8 mouse cellular contexts compared by ENCODE assay signal in the genomic region with DNA sequence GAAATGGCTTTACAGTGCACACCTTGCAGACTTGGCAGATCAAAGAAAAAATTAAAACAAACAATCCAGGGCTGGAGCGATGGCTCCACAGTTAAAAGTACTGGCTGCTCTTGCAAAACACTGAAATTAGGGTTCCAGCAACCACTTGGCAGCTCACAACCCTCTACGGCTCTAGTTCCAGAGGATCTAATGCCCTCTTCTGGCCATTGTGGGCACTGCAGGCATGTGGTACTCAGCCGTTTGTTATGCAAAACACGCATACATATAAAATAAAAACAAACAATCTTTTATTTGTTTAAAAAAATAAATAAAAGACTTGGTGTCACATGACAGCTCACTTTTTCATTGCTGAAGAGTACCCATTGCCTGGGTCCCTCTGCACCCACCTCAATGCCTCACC. TPM values are rescaled to one million over a fixed set of nuclear protein-coding genes. Genes with fewer than 3 reads are reported as not detected.
DNase-seq lines count a peak whose midpoint lies in the region; ATAC-seq and TF ChIP-seq lines count a peak whose summit lies in the region.

No protein-coding gene starts in this region.

- peak; percentile 63; the same call in 1 of the 2 replicates for TF ChIP-seq CTCF in embryonic fibroblast, embryonic 13.5 days (IDR thresholded peaks at IDR 0.05; ENCODE audit: borderline replicate concordance, insufficient read depth, low read length)
- TF ChIP-seq CTCF in kidney, adult 2 months (conservative IDR thresholded peaks at IDR 0.05; ENCODE audit: insufficient read depth, insufficient read length, low read depth, low read length): peak; percentile 85

- no peak for ATAC-seq in kidney, embryonic 14.5 days (ENCODE audit: low FRiP score, low TSS enrichment)
- ATAC-seq in limb, embryonic 14.5 days (ENCODE audit: low FRiP score, low read depth): no peak

- H3K36me3 ChIP-seq in kidney, embryonic 14.5 days (ENCODE audit: control insufficient read depth, insufficient read depth, low read length): no peaks in the 10 kb centered on the region
- no peaks in the 10 kb centered on the region for H3K36me3 ChIP-seq in kidney, adult 2 months (ENCODE audit: control insufficient read depth, insufficient read depth, low read length)
- H3K36me3 ChIP-seq in limb, embryonic 14.5 days (ENCODE audit: control insufficient read depth, insufficient read depth, low read length): no peaks in the 10 kb centered on the region

- no peak overlapping the region for H3K9ac ChIP-seq in kidney, embryonic 14.5 days (ENCODE audit: low read depth, low read length)
- no peak overlapping the region for H3K9ac ChIP-seq in limb, embryonic 14.5 days (ENCODE audit: low read depth, low read length, severe bottlenecking)

- no peak overlapping the region for H3K27ac ChIP-seq in kidney, embryonic 14.5 days (ENCODE audit: low read depth, low read length)
- H3K27ac ChIP-seq in embryonic fibroblast, embryonic 13.5 days (ENCODE audit: insufficient read depth, low read length): no peak overlapping the region
- peak overlapping the region; percentile 53; the same call in 1 of the 2 replicates for H3K27ac ChIP-seq in kidney, adult 2 months (ENCODE audit: insufficient read depth, low read depth, low read length)
- no peak overlapping the region for H3K27ac ChIP-seq in limb, embryonic 14.5 days (replicated peaks; ENCODE audit: low read depth, low read length)

- H3K4me2 ChIP-seq in kidney, embryonic 14.5 days (replicated peaks; ENCODE audit: low read depth, low read length): no peak overlapping the region
- no peak overlapping the region for H3K4me2 ChIP-seq in limb, embryonic 14.5 days (replicated peaks; ENCODE audit: low read depth, low read length, severe bottlenecking)

- no peaks in the 10 kb centered on the region for H3K27me3 ChIP-seq in kidney, embryonic 14.5 days (ENCODE audit: control insufficient read depth, insufficient read depth, low read length)
- H3K27me3 ChIP-seq in kidney, adult 2 months (replicated peaks; ENCODE audit: control insufficient read depth, insufficient read depth, low read length): no peaks in the 10 kb centered on the region
- no peaks in the 10 kb centered on the region for H3K27me3 ChIP-seq in limb, embryonic 14.5 days (ENCODE audit: control insufficient read depth, insufficient read depth, low read length)

- peaks cover 6% of the 10 kb centered on the region; the same call in 1 of the 2 replicates for H3K4me1 ChIP-seq in kidney, embryonic 14.5 days (ENCODE audit: control insufficient read depth, insufficient read depth, low read length)
- no peaks in the 10 kb centered on the region for H3K4me1 ChIP-seq in embryonic fibroblast, embryonic 13.5 days (ENCODE audit: control insufficient read depth, insufficient read depth, low read length)
- H3K4me1 ChIP-seq in kidney, adult 2 months (ENCODE audit: control insufficient read depth, insufficient read depth, low read length): no peaks in the 10 kb centered on the region
- H3K4me1 ChIP-seq in limb, embryonic 14.5 days (ENCODE audit: control insufficient read depth, insufficient read depth, low read length): no peaks in the 10 kb centered on the region

- TF ChIP-seq POLR2A in embryonic fibroblast, embryonic 13.5 days (IDR thresholded peaks at IDR 0.05; ENCODE audit: low read depth, low read length): no peak
- no peak for TF ChIP-seq POLR2A in kidney, adult 2 months (IDR thresholded peaks at IDR 0.05; ENCODE audit: low read depth, low read length)
- no peak for TF ChIP-seq POLR2A in limb, embryonic 14.5 days (IDR thresholded peaks at IDR 0.05; ENCODE audit: borderline replicate concordance, extremely low read depth, insufficient read depth, insufficient read length)

- H3K4me3 ChIP-seq in kidney, embryonic 14.5 days (ENCODE audit: low read length): no peak overlapping the region
- no peak overlapping the region for H3K4me3 ChIP-seq in embryonic fibroblast, embryonic 13.5 days (ENCODE audit: insufficient read depth, low read length)
- no peak overlapping the region for H3K4me3 ChIP-seq in kidney, adult 2 months (ENCODE audit: insufficient read depth, low read depth, low read length)
- no peak overlapping the region for H3K4me3 ChIP-seq in limb, embryonic 14.5 days (replicated peaks; ENCODE audit: low read length)

- WGBS in kidney, embryonic 14.5 days: 22% methylated on average over 4 of the region's 4 CpGs
- WGBS in kidney, adult 2 months: 12% methylated on average over 4 of the region's 4 CpGs
- WGBS in limb, embryonic 14.5 days: 17% methylated on average over 4 of the region's 4 CpGs

- H3K9me3 ChIP-seq in kidney, embryonic 14.5 days (ENCODE audit: control insufficient read depth, low read length): no peaks in the 10 kb centered on the region
- no peaks in the 10 kb centered on the region for H3K9me3 ChIP-seq in limb, embryonic 14.5 days (ENCODE audit: control insufficient read depth, low read length)

- DNase-seq in kidney, adult 18-20 months: peak; percentile 89
- DNase-seq in adrenal gland, postnatal 4 days (ENCODE audit: low spot score in 2 of 2): peak; percentile 47 to 57
- peak; percentile 87 for DNase-seq in kidney, adult 2 months
- peak; percentile 45 for DNase-seq in limb, embryonic 14.5 days (ENCODE audit: low spot score)
- peak; percentile 71 for DNase-seq in ovary, postnatal 14 days (ENCODE audit: low spot score)
- DNase-seq in thymus, postnatal 14 days: peak; percentile 81

RNA-seq across cellular contexts. Expression of a gene that starts 0.7 kb away (rescaled TPM):
- 0.94 and 2.3 TPM in 2 replicates for polyA plus RNA-seq in kidney, embryonic 14.5 days (2014; fragmentation: Nextera tagmentation; extraction: Ambion mirVana)
- 10 to 100 TPM; 11.6 to 24.9 TPM for total RNA-seq in adrenal gland, postnatal 4 days (2021)
- not detected in 2 replicates for polyA plus RNA-seq in embryonic fibroblast, embryonic 13.5 days (2011; ENCODE audit: insufficient read length, low read depth, missing spikeins)
- polyA plus RNA-seq in kidney, adult 2 months (2012; rRNA removed): 218 and 246 TPM in 2 replicates
- 0.04 and 0.11 TPM in 2 replicates for polyA plus RNA-seq in limb, embryonic 14.5 days (2012; rRNA removed)
- polyA plus RNA-seq in limb, embryonic 14.5 days (2014; fragmentation: Nextera tagmentation; extraction: Ambion mirVana): not detected in 2 replicates

RNA-seq across cellular contexts. Expression of a gene that starts 34.6 kb away (rescaled TPM):
- 2.7 and 3.0 TPM in 2 replicates for polyA plus RNA-seq in kidney, embryonic 14.5 days (2014; fragmentation: Nextera tagmentation; extraction: Ambion mirVana)
- total RNA-seq in adrenal gland, postnatal 4 days (2021): 1 to 10 TPM in 1 of 2 experiments, under 1 TPM in 1; 0.08 to 7.1 TPM
- not detected in 2 replicates for polyA plus RNA-seq in embryonic fibroblast, embryonic 13.5 days (2011; ENCODE audit: insufficient read length, low read depth, missing spikeins)
- 39.9 and 41.1 TPM in 2 replicates for polyA plus RNA-seq in kidney, adult 2 months (2012; rRNA removed)
- 0.03 and 0.06 TPM in 2 replicates for polyA plus RNA-seq in limb, embryonic 14.5 days (2012; rRNA removed)
- polyA plus RNA-seq in limb, embryonic 14.5 days (2014; fragmentation: Nextera tagmentation; extraction: Ambion mirVana): 0.14 and 0.23 TPM in 2 replicates

RNA-seq across cellular contexts. Expression of a gene that starts 35.3 kb away (rescaled TPM):
- polyA plus RNA-seq in kidney, embryonic 14.5 days (2014; fragmentation: Nextera tagmentation; extraction: Ambion mirVana): 0.20 and 0.54 TPM in 2 replicates
- 1 to 10 TPM in 1 of 2 experiments, under 1 TPM in 1; 0.14 to 1.3 TPM for total RNA-seq in adrenal gland, postnatal 4 days (2021)
- not detected in 2 replicates for polyA plus RNA-seq in embryonic fibroblast, embryonic 13.5 days (2011; ENCODE audit: insufficient read length, low read depth, missing spikeins)
- 0.30 and 0.33 TPM in 2 replicates for polyA plus RNA-seq in kidney, adult 2 months (2012; rRNA removed)
- 0.06 and 0.13 TPM in 2 replicates for polyA plus RNA-seq in limb, embryonic 14.5 days (2012; rRNA removed)
- 0.07 TPM in 1 of 2 replicates, not detected in the other for polyA plus RNA-seq in limb, embryonic 14.5 days (2014; fragmentation: Nextera tagmentation; extraction: Ambion mirVana)

RNA-seq across cellular contexts. Expression of a gene that starts 42.1 kb away (rescaled TPM):
- polyA plus RNA-seq in kidney, embryonic 14.5 days (2014; fragmentation: Nextera tagmentation; extraction: Ambion mirVana): 13.4 and 17.3 TPM in 2 replicates
- total RNA-seq in adrenal gland, postnatal 4 days (2021): 10 to 100 TPM; 19.3 to 22.9 TPM
- 4.3 and 7.1 TPM in 2 replicates for polyA plus RNA-seq in embryonic fibroblast, embryonic 13.5 days (2011; ENCODE audit: insufficient read length, low read depth, missing spikeins)
- polyA plus RNA-seq in kidney, adult 2 months (2012; rRNA removed): 7.4 and 7.8 TPM in 2 replicates
- 66.1 and 91.7 TPM in 2 replicates for polyA plus RNA-seq in limb, embryonic 14.5 days (2012; rRNA removed)
- polyA plus RNA-seq in limb, embryonic 14.5 days (2014; fragmentation: Nextera tagmentation; extraction: Ambion mirVana): 9.7 and 14.2 TPM in 2 replicates

RNA-seq across cellular contexts. Expression of a gene that starts 47.4 kb away (rescaled TPM):
- 16.7 and 19.0 TPM in 2 replicates for polyA plus RNA-seq in kidney, embryonic 14.5 days (2014; fragmentation: Nextera tagmentation; extraction: Ambion mirVana)
- total RNA-seq in adrenal gland, postnatal 4 days (2021): 10 to 100 TPM; 49.5 to 59.1 TPM
- 30.8 and 34.2 TPM in 2 replicates for polyA plus RNA-seq in embryonic fibroblast, embryonic 13.5 days (2011; ENCODE audit: insufficient read length, low read depth, missing spikeins)
- polyA plus RNA-seq in kidney, adult 2 months (2012; rRNA removed): 13.0 and 14.2 TPM in 2 replicates
- 41.9 and 55.5 TPM in 2 replicates for polyA plus RNA-seq in limb, embryonic 14.5 days (2012; rRNA removed)
- polyA plus RNA-seq in limb, embryonic 14.5 days (2014; fragmentation: Nextera tagmentation; extraction: Ambion mirVana): 31.4 and 37.4 TPM in 2 replicates

Comparison
In these comparisons a context has a peak if more than half of its experiments do, and no peak if none do; other contexts are left out.
1. RNA of a gene that starts 0.7 kb away (polyA plus RNA-seq): 218 to 246 TPM in kidney, adult 2 months; 0.94 to 2.3 TPM in kidney, embryonic 14.5 days, not detected in embryonic fibroblast, embryonic 13.5 days and 0.04 to 0.11 TPM in limb, embryonic 14.5 days; every median in the first group is over 10 times any median in the second.
2. RNA of a gene that starts 34.6 kb away (polyA plus RNA-seq): 39.9 to 41.1 TPM in kidney, adult 2 months; 2.7 to 3.0 TPM in kidney, embryonic 14.5 days, 0.03 to 0.23 TPM in limb, embryonic 14.5 days and not detected in embryonic fibroblast, embryonic 13.5 days; every median in the first group is over 10 times any median in the second.
3. Peak in every context shown above with its lines, with median percentiles within 50 percentile points of each other: DNase-seq.